Mouse (Mus musculus) heart, adult 8-10 months (tissue): ENCODE measurements around the gene Ly6g. TPM values are rescaled to one million over a fixed set of nuclear protein-coding genes. Genes with fewer than 3 reads are reported as not detected.

Experiments
- total RNA-seq, 4 experiments: library from RNA; stranded (reverse); gene quantifications; 2 replicates each; pipeline ENCODE4 v1.2.4; 2022

Ly6g gene
- total RNA-seq, 4 experiments from 2014 or later: not detected

Other genes with a start within 250 kb of the Ly6g start
- gene Ly6i, start 171.8 kb upstream of the Ly6g start, total RNA-seq: under 1 TPM; 0.28 to 0.37 (median 0.31) TPM
- gene Ly6a, start 157.2 kb upstream of the Ly6g start, total RNA-seq: 100 to 1,000 TPM in 3 of 4 experiments, 10 to 100 TPM in 1; 99.8 to 117 (median 108) TPM
- gene Ly6c1, start 106.4 kb upstream of the Ly6g start, total RNA-seq: 100 to 1,000 TPM; 192 to 234 (median 218) TPM
- 1 to 10 TPM; 5.5 to 9.5 (median 6.9) TPM for gene Ly6c2, start 43.3 kb upstream of the Ly6g start, total RNA-seq
- gene BC025446, start 61.1 kb downstream of the Ly6g start, total RNA-seq: not detected
- not detected for gene Ly6f, start 113.2 kb downstream of the Ly6g start, total RNA-seq